Mouse (Mus musculus): ENCODE results near the gene 9330182L06Rik. TPM values are rescaled to one million over a fixed set of nuclear protein-coding genes. Genes with fewer than 3 reads are reported as not detected.

Gene 9330182L06Rik
- polyA plus RNA-seq, 1 experiment from 2014 or later = 7.2 TPM

DNA sequence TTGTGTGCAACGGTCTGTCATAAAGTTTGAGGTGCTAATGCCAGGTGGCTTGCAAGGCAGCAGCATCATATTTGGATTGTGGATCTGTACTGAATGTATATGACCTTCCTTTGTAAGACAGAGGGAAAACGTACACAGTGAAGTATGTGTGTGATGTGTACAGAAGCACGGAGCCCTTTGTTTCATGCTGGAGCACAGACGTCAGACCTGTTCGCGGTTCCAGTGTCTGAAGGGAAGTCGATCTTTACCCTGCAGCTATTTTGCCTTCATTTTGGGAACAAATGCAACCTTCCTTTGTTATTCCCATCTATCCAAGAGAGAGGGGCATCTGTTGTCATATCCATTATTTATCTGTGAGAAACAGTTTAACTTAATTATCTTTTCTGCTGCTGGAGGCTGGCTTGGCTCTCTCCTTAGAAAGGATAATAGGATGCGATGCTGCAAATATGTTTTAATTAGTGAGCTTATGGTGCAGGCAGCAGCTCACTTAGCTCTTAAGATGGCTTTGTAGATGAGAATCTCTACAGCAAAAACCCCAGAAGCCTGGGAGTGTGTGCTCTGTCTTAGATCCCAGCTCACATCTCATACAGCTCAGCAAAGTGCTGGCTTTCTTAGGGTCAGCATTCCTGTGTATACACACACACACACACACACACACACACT is 73.7 kb downstream of the 9330182L06Rik start:
- peak overlapping the region; percentile 79 for H3K27ac ChIP-seq (replicated peaks)
- ATAC-seq (ENCODE audit: low FRiP score, low read depth) = peak; percentile 71

DNA sequence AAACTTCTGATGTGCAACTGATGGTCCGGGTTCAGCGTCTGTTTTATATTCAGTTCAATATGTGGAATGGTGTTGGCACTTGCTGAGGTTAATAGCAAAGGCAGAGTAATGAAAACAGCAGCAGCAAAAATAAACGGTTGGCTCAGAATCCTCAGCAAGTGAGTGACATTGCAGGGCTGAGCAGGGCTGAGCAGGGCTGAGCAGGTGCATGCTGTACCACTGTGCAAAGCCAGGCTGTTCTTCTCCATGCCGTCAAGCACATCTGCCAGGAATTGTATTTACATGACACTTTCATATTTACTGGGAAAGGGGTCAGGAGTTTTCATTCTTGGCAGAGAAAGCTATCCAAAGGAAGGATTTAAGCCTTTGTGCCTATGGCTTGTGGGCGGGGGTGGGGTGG is 78.7 kb downstream of the 9330182L06Rik start:
- Histone ChIP-seq H3K9ac (replicated peaks) (no peak overlapping the region), H3K27ac (replicated peaks) (peak overlapping the region; percentile 72), H3K4me2 (replicated peaks) (no peak overlapping the region), H3K4me1 (0 out of 2 replicates have a peak, but pooled peaks cover 19% of the 10 kb centered on the region), H3K4me3 (no peak overlapping the region), H3K27me3 (no peaks in the 10 kb centered on the region), H3K9me3 (no peaks in the 10 kb centered on the region), H3K36me3 (no peaks in the 10 kb centered on the region)
- 48% methylated on average over 5 of the region's 5 CpGs for WGBS
- ATAC-seq (ENCODE audit: low FRiP score, low read depth) = peak; percentile 82

More for the DNA sequence above, 73.7 kb downstream of the 9330182L06Rik start:
- Histone ChIP-seq H3K9me3 (no peaks in the 10 kb centered on the region), H3K4me3 (no peak overlapping the region), H3K4me2 (replicated peaks) (0 out of 2 replicates have a peak overlapping the region, but pooled peaks have one; percentile 0), H3K36me3 (no peaks in the 10 kb centered on the region), H3K4me1 (peaks cover 19% of the 10 kb centered on the region), H3K27me3 (no peaks in the 10 kb centered on the region), H3K9ac (replicated peaks) (no peak overlapping the region)
- 46% methylated on average over 8 of the region's 8 CpGs for WGBS

DNA sequence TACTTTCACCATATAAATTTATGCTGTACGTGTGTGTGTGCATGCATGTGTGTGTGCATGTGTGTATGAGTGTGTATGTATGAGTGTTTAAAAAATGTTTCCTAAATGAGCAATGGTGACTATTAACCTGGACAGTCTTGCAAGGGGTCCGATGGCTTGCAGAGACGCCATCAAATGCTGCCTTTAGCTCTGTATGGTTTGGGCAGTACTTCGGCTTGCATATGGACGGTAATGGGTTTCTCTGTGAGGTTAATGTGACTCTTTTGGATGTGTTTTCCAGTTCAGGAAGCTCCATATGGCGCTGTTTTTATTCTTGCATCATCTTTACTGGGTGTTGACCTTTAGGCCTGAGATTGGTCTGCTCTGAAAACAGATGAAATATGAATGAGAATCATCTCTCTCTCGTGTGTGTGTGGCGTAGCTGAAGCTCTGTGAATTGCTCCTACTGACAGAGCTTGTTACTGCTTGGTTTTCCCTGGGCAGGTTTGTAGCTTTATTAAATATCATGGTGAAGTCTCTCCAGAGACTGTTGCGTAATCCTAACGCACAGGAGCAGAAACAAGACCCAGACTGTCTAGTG is 79.2 kb downstream of the 9330182L06Rik start:
- H3K27me3 ChIP-seq = no peaks in the 10 kb centered on the region
- H3K36me3 ChIP-seq = no peaks in the 10 kb centered on the region
- WGBS = 66% methylated on average over 10 of the region's 10 CpGs
- H3K9ac ChIP-seq (replicated peaks) = no peak overlapping the region
- H3K9me3 ChIP-seq = no peaks in the 10 kb centered on the region
- peak overlapping the region; percentile 72 for H3K27ac ChIP-seq (replicated peaks)
- ATAC-seq (ENCODE audit: low FRiP score, low read depth) = peak; percentile 59
- H3K4me3 ChIP-seq = no peak overlapping the region
- 0 out of 2 replicates have a peak, but pooled peaks cover 15% of the 10 kb centered on the region for H3K4me1 ChIP-seq
- no peak overlapping the region for H3K4me2 ChIP-seq (replicated peaks)

DNA sequence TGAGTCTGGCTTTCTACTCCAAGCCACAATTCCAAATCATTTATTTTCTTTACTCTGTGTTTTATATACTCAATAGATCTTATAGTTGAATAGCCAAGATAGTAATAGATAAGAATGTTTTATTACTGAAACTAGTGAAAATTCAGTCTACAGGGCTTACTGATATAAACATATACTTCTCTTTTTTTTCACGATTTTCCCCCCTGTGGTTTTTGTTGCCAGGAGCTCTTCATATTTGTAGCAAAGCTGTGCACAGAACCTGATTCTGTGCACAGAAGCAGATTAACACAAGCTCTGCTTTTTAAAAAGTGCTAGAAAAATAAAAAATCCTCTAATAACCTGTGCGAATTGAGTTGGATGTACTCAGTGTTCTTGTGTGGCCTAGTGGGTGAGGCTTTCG is 79.7 kb downstream of the 9330182L06Rik start:
- 89% methylated on average over 3 of the region's 3 CpGs for WGBS
- Histone ChIP-seq H3K4me1 (0 out of 2 replicates have a peak, but pooled peaks cover 15% of the 10 kb centered on the region), H3K4me3 (no peak overlapping the region), H3K36me3 (no peaks in the 10 kb centered on the region), H3K9ac (replicated peaks) (no peak overlapping the region), H3K27me3 (no peaks in the 10 kb centered on the region), H3K4me2 (replicated peaks) (no peak overlapping the region), H3K27ac (replicated peaks) (peak overlapping the region; percentile 72), H3K9me3 (no peaks in the 10 kb centered on the region)
- no peak for ATAC-seq (ENCODE audit: low FRiP score, low read depth)

DNA sequence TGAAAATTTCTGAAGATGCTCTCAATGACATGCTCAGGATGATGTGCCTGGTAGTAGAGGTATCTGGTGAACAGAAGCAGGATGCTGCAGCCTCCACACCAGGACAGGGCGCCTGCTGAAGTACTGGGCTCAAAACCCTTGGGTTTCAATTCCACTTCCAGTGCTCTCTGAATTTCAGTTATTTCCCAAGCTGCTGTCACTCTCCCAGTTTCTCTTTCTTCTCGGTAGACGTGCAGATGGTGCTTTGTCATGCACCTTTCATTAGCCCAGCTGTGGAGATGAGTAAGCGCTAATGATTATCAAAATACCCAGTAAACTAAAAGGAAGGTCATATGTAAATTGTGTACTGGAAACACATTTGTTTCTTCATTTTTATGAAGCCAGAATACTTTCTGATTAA is 80.6 kb downstream of the 9330182L06Rik start:
- Histone ChIP-seq H3K27ac (replicated peaks) (0 out of 2 replicates have a peak overlapping the region, but pooled peaks have one; percentile 10), H3K9ac (replicated peaks) (no peak overlapping the region), H3K4me2 (replicated peaks) (no peak overlapping the region), H3K9me3 (no peaks in the 10 kb centered on the region), H3K4me3 (no peak overlapping the region), H3K4me1 (0 out of 2 replicates have a peak, but pooled peaks cover 15% of the 10 kb centered on the region), H3K36me3 (no peaks in the 10 kb centered on the region), H3K27me3 (no peaks in the 10 kb centered on the region)
- 71% methylated on average over 4 of the region's 4 CpGs for WGBS
- ATAC-seq (ENCODE audit: low FRiP score, low read depth) = no peak

DNA sequence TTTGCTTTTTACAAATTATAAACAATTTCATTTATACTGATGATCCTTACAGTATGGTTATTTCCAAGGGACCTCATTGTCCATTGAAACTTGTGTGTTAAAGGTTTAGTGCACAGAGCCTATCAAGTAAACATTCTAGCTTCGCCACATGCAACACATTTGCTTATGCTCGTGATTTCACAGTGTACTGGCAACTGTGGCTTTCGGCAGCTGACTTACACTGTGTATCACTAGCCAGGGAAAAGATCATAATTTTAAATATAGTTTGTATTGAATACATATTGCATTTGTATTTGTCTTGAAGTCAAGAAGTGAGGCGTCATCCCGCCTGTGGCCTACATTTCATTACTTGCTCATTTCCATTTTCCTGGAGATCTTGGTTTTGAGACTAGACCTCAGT is 86.2 kb downstream of the 9330182L06Rik start:
- H3K4me1 ChIP-seq = no peaks in the 10 kb centered on the region
- H3K9ac ChIP-seq (replicated peaks) = no peak overlapping the region
- no peak overlapping the region; the same call in 1 of the 2 replicates for H3K27ac ChIP-seq (replicated peaks)
- H3K27me3 ChIP-seq = no peaks in the 10 kb centered on the region
- no peak for ATAC-seq (ENCODE audit: low FRiP score, low read depth)
- no peak overlapping the region for H3K4me3 ChIP-seq
- 87% methylated on average over 5 of the region's 5 CpGs for WGBS
- H3K9me3 ChIP-seq = no peaks in the 10 kb centered on the region
- H3K36me3 ChIP-seq = no peaks in the 10 kb centered on the region
- no peak overlapping the region for H3K4me2 ChIP-seq (replicated peaks)

DNA sequence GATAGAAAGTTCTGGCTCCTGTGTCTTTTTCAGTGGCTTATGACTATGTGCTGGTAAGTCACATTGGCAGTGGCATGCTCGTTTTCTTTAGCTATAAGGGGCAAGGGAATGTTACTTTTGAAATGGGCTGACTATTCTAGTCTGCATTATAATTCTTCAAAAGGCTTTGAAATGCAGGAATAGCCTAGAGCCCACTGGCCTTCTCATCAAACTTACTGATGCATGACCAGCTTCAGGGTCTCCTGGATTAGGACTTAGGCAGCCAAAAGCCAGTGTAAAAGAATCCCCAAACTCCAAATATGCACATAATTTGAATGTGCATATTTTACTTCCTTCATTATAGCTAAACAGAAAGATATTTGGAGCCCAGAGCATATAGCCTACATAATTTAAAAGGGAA is 86.7 kb downstream of the 9330182L06Rik start:
- Histone ChIP-seq H3K4me1 (no peaks in the 10 kb centered on the region), H3K36me3 (no peaks in the 10 kb centered on the region), H3K9me3 (no peaks in the 10 kb centered on the region), H3K27me3 (no peaks in the 10 kb centered on the region), H3K4me2 (replicated peaks) (no peak overlapping the region), H3K9ac (replicated peaks) (no peak overlapping the region), H3K4me3 (no peak overlapping the region), H3K27ac (replicated peaks) (no peak overlapping the region)
- ATAC-seq (ENCODE audit: low FRiP score, low read depth) = no peak
- WGBS = 15% methylated on average over 1 of the region's 1 CpGs

DNA sequence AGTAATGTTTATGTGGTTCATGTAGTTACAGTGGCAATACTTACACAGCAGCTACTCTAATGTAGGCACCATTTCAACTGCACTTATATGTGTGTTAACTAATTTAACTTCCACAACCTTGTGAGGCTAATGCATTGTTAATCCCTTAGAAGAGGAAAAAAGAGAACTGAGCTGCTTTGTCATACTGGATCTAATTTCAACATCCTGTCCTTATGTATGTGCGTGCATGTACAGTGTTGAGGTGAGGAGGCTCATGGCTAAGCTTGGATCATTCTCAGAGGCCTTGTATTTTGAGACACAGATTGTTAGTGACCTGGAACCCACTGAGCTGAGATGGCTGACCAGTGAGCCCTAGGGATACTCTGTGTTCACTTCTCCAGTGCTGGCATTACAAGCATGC is 88.3 kb downstream of the 9330182L06Rik start:
- Histone ChIP-seq H3K4me3 (no peak overlapping the region), H3K9ac (replicated peaks) (no peak overlapping the region), H3K27me3 (no peaks in the 10 kb centered on the region), H3K4me1 (peaks cover 9% of the 10 kb centered on the region; the same call in 1 of the 2 replicates), H3K36me3 (no peaks in the 10 kb centered on the region), H3K27ac (replicated peaks) (no peak overlapping the region), H3K9me3 (no peaks in the 10 kb centered on the region), H3K4me2 (replicated peaks) (no peak overlapping the region)
- no peak for ATAC-seq (ENCODE audit: low FRiP score, low read depth)
- WGBS = 93% methylated on average over 1 of the region's 1 CpGs

DNA sequence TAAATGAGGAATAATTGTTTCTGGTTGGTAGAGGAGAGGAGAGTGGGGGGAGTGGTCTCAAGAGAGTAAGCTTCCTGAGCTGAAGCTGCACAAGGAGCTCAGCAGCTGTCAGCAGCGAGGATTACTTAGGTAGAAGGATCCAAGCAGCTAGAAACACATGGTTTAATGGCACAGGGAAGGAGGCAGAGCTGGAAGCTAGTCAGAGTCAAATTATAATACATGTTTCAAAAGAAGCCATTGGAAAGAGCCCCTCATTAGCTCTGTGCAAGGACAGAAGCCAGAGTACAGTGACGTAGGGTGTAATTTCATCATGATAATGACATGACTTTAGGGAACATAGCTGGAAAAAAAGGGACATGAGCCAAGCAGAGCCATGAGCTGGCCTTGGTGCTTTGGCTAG is 92.2 kb downstream of the 9330182L06Rik start:
- H3K27ac ChIP-seq (replicated peaks) = 0 out of 2 replicates have a peak overlapping the region, but pooled peaks have one; percentile 54
- no peak overlapping the region for H3K4me2 ChIP-seq (replicated peaks)
- peak; percentile 69 for ATAC-seq (ENCODE audit: low FRiP score, low read depth)
- peaks cover 9% of the 10 kb centered on the region; the same call in 1 of the 2 replicates for H3K4me1 ChIP-seq
- WGBS = 49% methylated on average over 2 of the region's 2 CpGs
- H3K9me3 ChIP-seq = no peaks in the 10 kb centered on the region
- H3K9ac ChIP-seq (replicated peaks) = no peak overlapping the region
- H3K4me3 ChIP-seq = no peak overlapping the region
- no peaks in the 10 kb centered on the region for H3K36me3 ChIP-seq
- H3K27me3 ChIP-seq = no peaks in the 10 kb centered on the region

DNA sequence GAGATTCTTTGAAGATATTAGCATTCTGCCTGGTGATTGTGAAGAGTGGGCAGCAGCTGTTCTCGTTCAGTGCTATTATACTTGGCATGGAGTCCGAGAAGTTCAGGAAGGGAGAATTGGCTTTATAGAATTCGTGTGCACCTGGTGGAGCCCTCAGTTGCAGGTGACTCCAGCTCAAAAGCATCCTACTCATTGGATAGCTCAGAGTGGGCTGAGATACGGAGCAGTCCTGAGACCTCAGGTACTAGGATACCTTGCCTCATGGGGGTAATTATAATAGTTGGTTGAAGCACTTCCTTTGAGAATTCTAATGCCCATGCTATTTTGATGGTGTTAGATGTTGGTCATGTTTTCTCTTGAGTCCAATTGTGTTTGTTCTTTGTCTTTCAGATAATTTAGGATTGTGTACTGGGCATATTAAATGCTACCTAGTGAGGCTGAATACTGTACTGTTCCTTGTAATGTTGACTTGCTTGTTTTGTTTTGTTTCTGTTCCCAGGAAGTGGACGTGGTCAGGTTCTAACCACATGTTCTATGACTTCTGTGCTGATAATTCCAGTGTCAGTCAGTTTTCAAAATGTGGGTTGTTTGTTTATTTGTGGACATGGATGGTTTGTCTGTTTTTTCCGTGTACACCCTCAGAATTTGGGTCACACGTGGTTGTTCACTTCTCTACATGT is 96.2 kb downstream of the 9330182L06Rik start:
- no peaks in the 10 kb centered on the region for H3K36me3 ChIP-seq
- 90% methylated on average over 7 of the region's 7 CpGs for WGBS

DNA sequence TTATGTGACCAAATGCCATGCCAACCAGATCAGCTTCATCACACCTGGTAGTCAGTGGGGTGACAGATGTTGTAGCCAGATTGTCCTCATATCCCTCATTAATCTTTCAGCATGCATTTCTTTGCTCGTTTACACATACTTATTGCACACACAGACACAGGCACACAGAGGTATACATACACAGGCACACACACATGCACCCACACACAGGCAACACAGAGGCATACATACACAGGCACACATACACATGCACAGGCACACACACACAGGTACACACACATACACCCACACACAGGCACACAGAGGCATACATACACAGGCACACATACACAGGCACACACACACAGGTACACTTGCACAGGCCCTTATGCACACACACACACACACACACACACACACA is 99.0 kb downstream of the 9330182L06Rik start:
- H3K4me2 ChIP-seq (replicated peaks) = no peak overlapping the region
- no peak overlapping the region for H3K4me3 ChIP-seq
- 74% methylated on average over 1 of the region's 1 CpGs for WGBS
- no peak overlapping the region for H3K9ac ChIP-seq (replicated peaks)
- 0 out of 2 replicates have a peak, but pooled peaks have one; percentile 49 for ATAC-seq (ENCODE audit: low FRiP score, low read depth)
- H3K27ac ChIP-seq (replicated peaks) = no peak overlapping the region
- H3K4me1 ChIP-seq = no peaks in the 10 kb centered on the region
- H3K36me3 ChIP-seq = no peaks in the 10 kb centered on the region
- no peaks in the 10 kb centered on the region for H3K27me3 ChIP-seq
- H3K9me3 ChIP-seq = no peaks in the 10 kb centered on the region

More for the DNA sequence above, 96.2 kb downstream of the 9330182L06Rik start:
- no peak overlapping the region for H3K4me3 ChIP-seq
- H3K27ac ChIP-seq (replicated peaks) = no peak overlapping the region
- H3K4me2 ChIP-seq (replicated peaks) = no peak overlapping the region
- no peak for ATAC-seq (ENCODE audit: low FRiP score, low read depth)
- H3K27me3 ChIP-seq = no peaks in the 10 kb centered on the region
- H3K9me3 ChIP-seq = no peaks in the 10 kb centered on the region
- peaks cover 9% of the 10 kb centered on the region; the same call in 1 of the 2 replicates for H3K4me1 ChIP-seq
- no peak overlapping the region for H3K9ac ChIP-seq (replicated peaks)

Data from midbrain, embryonic 12.5 days (tissue).